Mouse (Mus musculus) lung, adult 2 months (tissue): Measurements from ENCODE around the gene Usp15.

Source experiments
- CTCF ChIP-seq: fragments of 200-500 bp; IDR thresholded peaks from 2 replicates; pipeline ENCODE4 v1.5.1; 2011; ENCODE audit warnings: mild to moderate bottlenecking, low read length, control low read depth; ENCODE audit not compliant: insufficient read depth
- POLR2A ChIP-seq: fragments of 200-500 bp; IDR thresholded peaks from 2 replicates; pipeline ENCODE4 v1.6.1; 2011; ENCODE audit warnings: low read depth, mild to moderate bottlenecking, control low read depth, low read length, borderline replicate concordance; ENCODE audit errors: extremely low read depth

DNA sequence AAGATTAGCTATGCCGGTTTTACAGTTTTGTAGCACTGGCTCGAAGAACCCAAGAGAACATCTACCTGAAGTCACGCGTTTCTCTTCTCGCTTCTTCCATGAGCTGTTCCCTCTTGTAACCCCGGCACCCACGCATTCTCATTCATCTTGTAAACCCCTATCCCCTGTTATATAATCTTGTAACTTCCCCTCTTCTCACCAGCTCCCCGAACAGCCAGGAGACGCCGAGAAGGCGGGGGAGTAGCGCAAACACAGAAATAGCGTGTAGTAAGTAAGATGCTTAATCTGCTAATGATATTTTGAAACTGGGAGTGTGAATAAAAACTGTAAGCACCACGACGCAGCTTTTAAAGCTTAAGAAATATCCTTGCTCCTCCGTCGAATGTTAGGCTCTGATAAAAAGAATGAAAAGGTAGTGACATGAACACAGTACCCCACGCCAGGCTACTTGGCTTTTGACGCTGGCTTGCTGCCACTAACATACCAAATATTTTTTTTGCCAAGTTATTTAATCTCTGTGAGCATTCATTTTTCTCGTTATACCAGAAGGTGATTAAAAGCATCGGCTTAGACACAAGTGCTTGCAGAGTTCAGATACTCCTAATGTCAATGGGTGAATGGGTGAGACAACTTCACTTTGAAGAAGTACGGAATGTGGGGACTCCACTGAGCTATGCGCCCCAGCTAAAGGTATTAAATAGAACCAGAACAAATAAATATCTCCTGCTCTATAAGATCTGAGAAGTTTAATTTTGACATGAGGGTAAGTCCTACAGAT, 5.4 kb upstream of the Usp15 start:
- no peak for TF ChIP-seq POLR2A
- no peak for TF ChIP-seq CTCF
